In the genomic region with DNA sequence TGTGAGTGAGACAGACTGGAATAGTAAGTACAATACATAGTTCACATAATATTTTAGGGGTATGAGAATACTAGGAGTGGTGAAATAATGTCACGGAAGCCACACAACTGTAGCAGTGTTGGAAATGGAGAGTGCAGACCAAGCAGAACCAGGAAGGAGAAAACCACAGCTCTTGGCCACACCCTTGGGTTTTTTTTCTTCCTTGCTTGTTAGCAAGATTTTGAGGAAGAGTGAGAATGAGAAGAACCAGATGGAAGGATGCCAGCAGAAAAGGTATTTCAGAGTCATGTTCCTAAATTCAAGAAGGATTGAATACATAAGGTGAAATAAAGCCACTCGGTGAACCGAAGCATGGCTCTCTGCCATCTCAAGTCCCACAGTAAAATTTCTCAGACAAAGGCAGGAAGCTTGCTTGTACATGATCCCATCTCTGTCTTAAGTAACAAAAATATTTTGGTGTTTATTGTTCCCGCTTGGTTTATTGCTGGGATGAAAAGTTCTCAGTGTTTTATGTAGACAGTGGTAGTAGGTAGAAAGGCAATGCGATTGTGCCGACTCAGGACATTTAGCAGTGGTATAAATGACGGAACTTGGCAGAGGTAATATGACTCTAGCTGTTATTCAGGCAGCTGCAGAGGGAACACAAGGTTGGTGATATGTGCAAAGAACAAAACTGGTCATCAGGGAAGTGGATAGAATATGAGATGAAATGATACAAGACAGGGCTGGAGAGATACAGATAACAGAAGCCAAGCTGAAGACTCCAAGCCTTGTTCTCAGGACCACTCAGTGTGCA, we compare ENCODE assay signal across 15 mouse cellular contexts.
DNase-seq lines count a peak whose midpoint lies in the region; ATAC-seq and TF ChIP-seq lines count a peak whose summit lies in the region.
"Had no signal": no experiment of that assay in that cellular context is flagged by ENCODE, and none has a peak within 500 bp of the region (broad histone marks: within the 10 kb centered on the region; RNA-seq: fewer than 3 reads in every experiment).

No protein-coding gene starts in this region.

- TF ChIP-seq POLR2A in kidney, adult 2 months (IDR thresholded peaks at IDR 0.05; ENCODE audit: low read depth, low read length), result no peak

- ATAC-seq in megakaryocyte progenitor cell, adult 5-6 weeks (replicated peaks; ENCODE audit: poor library complexity), result peak; percentile 79

- H3K4me3 ChIP-seq in kidney, adult 2 months (ENCODE audit: insufficient read depth, low read depth, low read length), result no peak overlapping the region
- H3K4me3 ChIP-seq: kidney, embryonic 15.5 days; midbrain, embryonic 12.5 days had no signal

- H3K27ac ChIP-seq in kidney, adult 2 months (ENCODE audit: insufficient read depth, low read depth, low read length), result no peak overlapping the region
- H3K27ac ChIP-seq: hindbrain, embryonic 14.5 days; kidney, embryonic 15.5 days; liver, embryonic 14.5 days; midbrain, embryonic 12.5 days had no signal

- H3K4me1 ChIP-seq in kidney, adult 2 months (ENCODE audit: control insufficient read depth, insufficient read depth, low read length), result no peaks in the 10 kb centered on the region; the same call in 1 of the 2 replicates
- H3K4me1 ChIP-seq: kidney, embryonic 15.5 days; midbrain, embryonic 12.5 days had no signal

- TF ChIP-seq CTCF in kidney, adult 2 months (conservative IDR thresholded peaks at IDR 0.05; ENCODE audit: insufficient read depth, insufficient read length, low read depth, low read length), result no peak

- intact Hi-C loops in heart, postnatal 14 days (cut with DNase I), result no loop called here
- intact Hi-C loops in gastrocnemius, postnatal 14 days (cut with DNase I; ENCODE audit: low total_unique reads), result no loop called here

- peak; percentile 8 for DNase-seq in kidney, adult 2 months
- DNase-seq in kidney, postnatal 36 days, result no peak
- peak; percentile 27 for DNase-seq in MEL-GATA-1-ER (ENCODE audit: extremely low read depth, low read depth)
- peak; percentile 2 to 3 for DNase-seq in heart, postnatal 14 days
- no peak for DNase-seq in spleen, postnatal 14 days (ENCODE audit: low spot score in 2 of 2)
- DNase-seq in spleen, adult 18-20 months, result no peak
- no peak for DNase-seq in gastrocnemius, postnatal 14 days
- DNase-seq: cerebellum, adult 9-10 months; right cerebral cortex, postnatal 4 days; thymus, adult 2 months had no signal

- no peaks in the 10 kb centered on the region for H3K27me3 ChIP-seq in kidney, adult 2 months (replicated peaks; ENCODE audit: control insufficient read depth, insufficient read depth, low read length)
- H3K27me3 ChIP-seq: kidney, embryonic 15.5 days; midbrain, embryonic 12.5 days had no signal

- 40% methylated on average over 7 of the region's 7 CpGs for WGBS in kidney, adult 2 months

- no peaks in the 10 kb centered on the region for H3K36me3 ChIP-seq in kidney, adult 2 months (ENCODE audit: control insufficient read depth, insufficient read depth, low read length)
- H3K36me3 ChIP-seq: kidney, embryonic 15.5 days; midbrain, embryonic 12.5 days had no signal

Comparison
In these comparisons a context has a peak if more than half of its experiments do, and no peak if none do; other contexts are left out.
1. DNase-seq: peak in kidney, adult 2 months (single experiment), MEL-GATA-1-ER (single experiment) and heart, postnatal 14 days (2 of 2); none in kidney, postnatal 36 days (0 of 2), spleen, postnatal 14 days (0 of 2), spleen, adult 18-20 months (0 of 2) and gastrocnemius, postnatal 14 days (single experiment).